Mouse (Mus musculus) heart, embryonic 16.5 days (tissue): ENCODE measurements around the gene Zfp462. TPM values are rescaled to one million over a fixed set of nuclear protein-coding genes. Genes with fewer than 3 reads are reported as not detected.
"Not testable (repeated sequence)": the region's sequence is repeated elsewhere in the genome, so short reads cannot be mapped to it uniquely, and the experiment has no call there.

ENCODE experiments used
- ATAC-seq: fragments of 200-750 bp; cut with Nextera tagmentation; replicated peaks from 2 replicates; pipeline ENCODE4 v1.8.0; 2017; ENCODE audit warnings: moderate number of reproducible peaks; ENCODE audit not compliant: insufficient read depth, low FRiP score; ENCODE audit errors: extremely low read depth
- H3K27ac ChIP-seq: fragments of 300-500 bp; sonication (generic); 2 replicates; pipeline ENCODE4 v1.5.1; 2014; ENCODE audit warnings: mild to moderate bottlenecking, low read length, control low read depth, moderate library complexity
- H3K27me3 ChIP-seq: fragments of 300-500 bp; sonication (generic); 2 replicates; pipeline ENCODE4 v1.6.1; 2014; ENCODE audit warnings: low read length, mixed read lengths; ENCODE audit not compliant: control insufficient read depth, insufficient read depth
- H3K36me3 ChIP-seq: fragments of 300-500 bp; sonication (generic); 2 replicates; pipeline ENCODE4 v1.6.1; 2014; ENCODE audit not compliant: control insufficient read depth, insufficient read depth
- H3K4me1 ChIP-seq: fragments of 300-500 bp; sonication (generic); 2 replicates; pipeline ENCODE4 v1.6.1; 2014; ENCODE audit warnings: low read length, mixed read lengths; ENCODE audit not compliant: control insufficient read depth, insufficient read depth
- H3K4me2 ChIP-seq: fragments of 300-500 bp; sonication (generic); 2 replicates; pipeline ENCODE4 v1.6.1; 2014; ENCODE audit warnings: low read depth, mild to moderate bottlenecking, control low read depth, low read length
- H3K4me3 ChIP-seq: fragments of 300-500 bp; sonication (generic); 2 replicates; pipeline ENCODE4 v1.5.1; 2014; ENCODE audit warnings: mild to moderate bottlenecking, control low read depth, low read length
- H3K9ac ChIP-seq: fragments of 300-500 bp; sonication (generic); 2 replicates; pipeline ENCODE4 v1.6.1; 2014; ENCODE audit warnings: low read length, control low read depth
- H3K9me3 ChIP-seq: fragments of 300-500 bp; sonication (generic); replicated peaks from 2 replicates; pipeline ENCODE4 v1.6.1; 2016; ENCODE audit warnings: low read length; ENCODE audit not compliant: control insufficient read depth
- WGBS: fragments of 180-500 bp; shearing (Covaris S2); extraction: QIAGEN DNeasy Blood & Tissue Kit; methylation state at CpG from one replicate; pipeline ENCODE4 v1.1.7; 2014; 5-methylcytosine and 5-hydroxymethylcytosine counted together
- polyA plus RNA-seq: library from polyadenylated mRNA; unstranded; fragments of >200 nt; fragmentation: Nextera tagmentation; extraction: Ambion mirVana; gene quantifications from 2 replicates; pipeline ENCODE4 v1.2.1, GENCODE M21; 2015

Gene Zfp462
- polyA plus RNA-seq, 1 experiment from 2014 or later: 1.3 TPM

DNA sequence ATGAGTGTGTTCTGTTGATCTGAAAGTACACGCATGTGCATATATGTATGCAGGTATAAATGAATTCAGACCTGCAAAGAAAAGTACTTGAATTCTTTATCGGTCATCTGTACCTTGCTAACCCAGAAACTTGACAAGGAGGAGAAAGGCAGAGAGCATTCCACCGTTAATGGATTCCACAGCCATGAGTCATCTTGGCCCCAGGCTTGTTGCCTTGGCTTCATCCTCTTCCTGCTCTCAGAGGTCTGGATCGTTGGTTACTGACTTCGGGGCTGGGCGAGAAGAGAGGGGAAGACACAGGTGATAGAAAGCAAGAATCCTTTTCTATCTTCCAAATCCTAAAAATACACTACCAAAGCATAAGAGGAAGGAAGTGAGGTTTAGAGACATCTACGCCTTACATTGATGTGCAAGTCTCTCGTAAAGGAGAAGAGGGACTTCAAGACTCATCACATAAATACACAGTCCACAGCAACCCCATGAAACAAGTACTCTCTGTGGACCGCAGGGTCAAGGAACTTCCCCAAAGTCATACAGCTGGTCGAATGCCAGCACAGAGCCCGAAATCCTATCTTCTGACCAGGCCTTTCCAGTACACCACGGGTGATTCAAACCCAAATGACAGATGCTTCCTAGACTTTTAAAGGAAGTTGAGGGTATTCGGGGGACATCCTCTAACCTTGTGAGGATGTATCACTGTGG lies 35.1 kb downstream of the Zfp462 start:
- no peaks in the 10 kb centered on the region for H3K27me3 ChIP-seq
- H3K4me3 ChIP-seq: no peak overlapping the region
- H3K9me3 ChIP-seq: no peaks in the 10 kb centered on the region
- H3K4me1 ChIP-seq: peaks cover 21% of the 10 kb centered on the region
- H3K9ac ChIP-seq: no peak overlapping the region
- H3K36me3 ChIP-seq: no peaks in the 10 kb centered on the region
- 38% methylated on average over 13 of the region's 13 CpGs for WGBS
- H3K4me2 ChIP-seq: no peak overlapping the region
- peak overlapping the region; percentile 52 for H3K27ac ChIP-seq
- ATAC-seq: peak; percentile 79

- no peaks in the 10 kb centered on the region for H3K9me3 ChIP-seq
- H3K27me3 ChIP-seq: no peaks in the 10 kb centered on the region
- no peaks in the 10 kb centered on the region for H3K36me3 ChIP-seq
- H3K4me3 ChIP-seq: no peak overlapping the region
- H3K27ac ChIP-seq: no peak overlapping the region
- H3K9ac ChIP-seq: no peak overlapping the region
- no peak overlapping the region for H3K4me2 ChIP-seq
- 88% methylated on average over 2 of the region's 2 CpGs for WGBS
- ATAC-seq: no peak
- peaks cover 13% of the 10 kb centered on the region for H3K4me1 ChIP-seq
These were observed 39.7 kb downstream of the Zfp462 start for GRCm38 (mm10) chr4:54984502-54984901.

- Histone ChIP-seq H3K27ac (no peak overlapping the region), H3K4me3 (no peak overlapping the region), H3K4me1 (no peaks in the 10 kb centered on the region), H3K27me3 (no peaks in the 10 kb centered on the region), H3K9me3 (no peaks in the 10 kb centered on the region), H3K9ac (no peak overlapping the region), H3K4me2 (no peak overlapping the region), H3K36me3 (no peaks in the 10 kb centered on the region)
- WGBS: 73% methylated on average over 4 of the region's 4 CpGs
- ATAC-seq: no peak
These were observed 41.8 kb downstream of the Zfp462 start for GRCm38 (mm10) chr4:54986671-54987070.

GRCm38 (mm10) chr4:54987256-54987655 lies 42.4 kb downstream of the Zfp462 start:
- no peaks in the 10 kb centered on the region for H3K9me3 ChIP-seq
- H3K36me3 ChIP-seq: no peaks in the 10 kb centered on the region
- no peak overlapping the region for H3K4me2 ChIP-seq
- no peaks in the 10 kb centered on the region for H3K27me3 ChIP-seq
- 58% methylated on average over 3 of the region's 3 CpGs for WGBS
- no peak overlapping the region for H3K27ac ChIP-seq
- no peak overlapping the region for H3K9ac ChIP-seq
- ATAC-seq: no peak
- no peak overlapping the region for H3K4me3 ChIP-seq
- H3K4me1 ChIP-seq: no peaks in the 10 kb centered on the region

DNA sequence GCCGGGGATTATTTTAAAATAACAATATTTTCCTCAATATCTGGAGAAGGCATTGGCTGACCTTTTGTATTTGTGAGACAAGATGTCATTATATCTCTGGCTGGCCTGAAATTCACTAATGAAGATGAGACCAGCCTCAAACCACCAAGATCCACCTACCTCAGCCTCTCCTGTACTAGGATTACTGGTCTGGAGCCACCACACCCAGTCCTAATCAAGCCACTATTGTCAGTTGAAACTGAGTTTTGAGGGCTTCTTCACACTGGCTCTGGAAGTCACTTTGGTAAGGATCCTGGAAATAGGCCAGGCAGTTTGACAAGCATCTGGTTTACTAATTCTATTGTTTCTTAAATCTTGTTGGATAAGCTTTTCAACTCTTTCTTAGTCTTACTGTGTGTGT lies 43.1 kb downstream of the Zfp462 start:
- Histone ChIP-seq H3K4me3 (no peak overlapping the region), H3K9ac (no peak overlapping the region), H3K27ac (no peak overlapping the region), H3K27me3 (no peaks in the 10 kb centered on the region), H3K36me3 (no peaks in the 10 kb centered on the region), H3K9me3 (no peaks in the 10 kb centered on the region), H3K4me1 (no peaks in the 10 kb centered on the region), H3K4me2 (no peak overlapping the region)
- WGBS: 88% methylated on average over 1 of the region's 1 CpGs
- no peak for ATAC-seq

DNA sequence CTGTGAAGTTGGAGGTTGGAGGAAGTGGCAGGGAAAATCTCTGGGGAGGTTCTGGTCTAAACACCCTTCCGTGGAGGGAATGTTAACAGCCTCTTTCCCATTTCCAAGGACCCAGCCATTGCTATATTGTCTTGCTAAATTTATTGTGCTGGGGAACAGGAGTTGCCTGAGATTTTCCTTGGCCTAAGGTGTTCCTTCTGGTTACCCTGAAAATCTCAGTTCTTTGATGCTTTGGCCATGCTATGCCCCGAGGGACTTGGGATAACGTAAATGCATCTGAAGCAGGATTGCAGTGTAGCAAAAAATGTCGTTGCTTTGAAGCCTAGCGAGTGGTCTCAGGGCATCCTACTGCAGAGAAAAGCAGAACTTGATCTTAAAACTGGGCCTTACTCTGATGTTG lies 47.1 kb downstream of the Zfp462 start:
- no peak overlapping the region for H3K4me3 ChIP-seq
- no peak overlapping the region for H3K27ac ChIP-seq
- no peaks in the 10 kb centered on the region for H3K4me1 ChIP-seq
- no peaks in the 10 kb centered on the region for H3K27me3 ChIP-seq
- 79% methylated on average over 5 of the region's 5 CpGs for WGBS
- H3K9ac ChIP-seq: no peak overlapping the region
- no peaks in the 10 kb centered on the region for H3K36me3 ChIP-seq
- ATAC-seq: no peak
- no peak overlapping the region for H3K4me2 ChIP-seq
- no peaks in the 10 kb centered on the region for H3K9me3 ChIP-seq

DNA sequence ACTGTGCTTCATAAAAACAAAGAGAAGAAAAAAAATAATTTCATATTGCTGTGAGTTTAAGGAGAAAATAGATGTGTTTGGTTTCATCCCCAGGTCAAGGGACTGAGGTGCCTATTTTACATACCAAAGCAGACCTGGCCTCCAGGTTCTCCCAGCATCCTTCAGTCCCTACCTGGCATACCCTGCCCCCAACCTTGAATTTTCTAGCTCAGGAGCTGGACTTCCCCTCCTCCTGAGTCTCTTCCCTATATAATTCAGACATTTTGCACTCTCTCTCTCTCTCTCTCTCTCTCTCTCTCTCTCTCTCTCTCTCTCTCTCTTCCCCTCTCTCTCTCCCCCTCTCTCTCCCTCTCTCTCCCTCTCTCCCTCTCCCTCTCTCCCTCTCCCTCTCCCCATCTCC lies 48.2 kb downstream of the Zfp462 start:
- H3K27me3 ChIP-seq, H3K9me3 ChIP-seq, ATAC-seq, H3K4me3 ChIP-seq, H3K4me1 ChIP-seq, H3K36me3 ChIP-seq, H3K27ac ChIP-seq, H3K4me2 ChIP-seq, H3K9ac ChIP-seq: not testable (repeated sequence)

DNA sequence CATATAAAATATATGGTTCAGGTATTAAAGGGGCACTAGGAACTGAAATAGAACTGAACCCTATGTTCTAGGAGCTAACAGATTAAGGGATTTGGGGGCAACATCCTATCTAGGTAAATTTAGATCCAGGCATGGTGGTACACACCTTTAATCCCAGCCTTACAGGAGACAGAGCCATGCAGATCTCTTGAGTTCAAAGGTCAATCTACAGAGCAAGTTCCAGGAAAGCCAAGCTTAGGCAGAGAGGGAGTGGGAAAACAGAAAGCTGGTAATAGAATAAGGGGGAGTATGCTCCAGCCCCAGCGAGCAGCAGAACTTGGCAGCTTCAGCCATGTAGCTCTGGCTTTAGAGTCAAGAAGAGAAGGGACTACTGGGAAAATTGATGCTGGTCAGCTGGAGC lies 50.4 kb downstream of the Zfp462 start:
- Histone ChIP-seq H3K27ac (no peak overlapping the region), H3K4me2 (no peak overlapping the region), H3K27me3 (no peaks in the 10 kb centered on the region), H3K4me3 (no peak overlapping the region), H3K9ac (no peak overlapping the region), H3K9me3 (no peaks in the 10 kb centered on the region), H3K36me3 (no peaks in the 10 kb centered on the region), H3K4me1 (peaks cover 3% of the 10 kb centered on the region)
- ATAC-seq: no peak
- WGBS: 78% methylated on average over 1 of the region's 1 CpGs

- no peak overlapping the region for H3K4me3 ChIP-seq
These were observed 51.2 kb downstream of the Zfp462 start for GRCm38 (mm10) chr4:54996064-54996463.

More at GRCm38 (mm10) chr4:54996064-54996463, 51.2 kb downstream of the Zfp462 start:
- Histone ChIP-seq H3K36me3 (no peaks in the 10 kb centered on the region), H3K9ac (no peak overlapping the region), H3K27ac (no peak overlapping the region), H3K27me3 (no peaks in the 10 kb centered on the region), H3K4me2 (no peak overlapping the region), H3K4me1 (peaks cover 11% of the 10 kb centered on the region), H3K9me3 (no peaks in the 10 kb centered on the region)
- 51% methylated on average over 2 of the region's 2 CpGs for WGBS
- ATAC-seq: no peak
